Mouse (Mus musculus) right cerebral cortex, postnatal 14 days (tissue): Measurements from ENCODE around the gene Crybg2.

Experiments used
- DNase-seq: peaks from one replicate; pipeline ENCODE4 v3.0.0; 2022

The Crybg2 gene

GRCm38 (mm10) chr4:134060135-134060865 lies at the start of gene Crybg2:
Gene Crybg2, plus strand, starts transcription at chr4:134060815.
- DNase-seq, result no peak

GRCm38 (mm10) chr4:134011450-134012414 lies 48.9 kb upstream of the Crybg2 start:
- DNase-seq, result no peak

- DNase-seq, result no peak
Measured at GRCm38 (mm10) chr4:134012858-134013528, 47.6 kb upstream of the Crybg2 start.

- DNase-seq, result no peak
Measured at GRCm38 (mm10) chr4:134016208-134016607, 44.4 kb upstream of the Crybg2 start.

GRCm38 (mm10) chr4:134016767-134017166 lies 43.8 kb upstream of the Crybg2 start:
- no peak for DNase-seq

- DNase-seq, result no peak
Measured at GRCm38 (mm10) chr4:134017201-134017865, 43.3 kb upstream of the Crybg2 start.

GRCm38 (mm10) chr4:134018038-134018778 lies 42.4 kb upstream of the Crybg2 start:
- no peak for DNase-seq

GRCm38 (mm10) chr4:134018779-134019145 lies 41.9 kb upstream of the Crybg2 start, which contains the start of gene Lin28a:
Gene Lin28a, minus strand, starts transcription at chr4:134018841.
- DNase-seq, result no peak

- DNase-seq, result no peak
Measured at GRCm38 (mm10) chr4:134019210-134019609, 41.4 kb upstream of the Crybg2 start.

GRCm38 (mm10) chr4:134019641-134020351 lies 40.8 kb upstream of the Crybg2 start:
- DNase-seq, result no peak

GRCm38 (mm10) chr4:134020621-134021020 lies 40.0 kb upstream of the Crybg2 start:
- DNase-seq, result no peak

GRCm38 (mm10) chr4:134025802-134026201 lies 34.8 kb upstream of the Crybg2 start:
- no peak for DNase-seq

GRCm38 (mm10) chr4:134035953-134036352 lies 24.7 kb upstream of the Crybg2 start:
- peak; percentile 86 for DNase-seq

- DNase-seq, result peak; percentile 24
Measured at GRCm38 (mm10) chr4:134041317-134042123, 19.1 kb upstream of the Crybg2 start.

- no peak for DNase-seq
Measured at GRCm38 (mm10) chr4:134043041-134043440, 17.6 kb upstream of the Crybg2 start.

GRCm38 (mm10) chr4:134047648-134048047 lies 13.0 kb upstream of the Crybg2 start:
- no peak for DNase-seq

GRCm38 (mm10) chr4:134051912-134052311 lies 8.7 kb upstream of the Crybg2 start:
- DNase-seq, result no peak

GRCm38 (mm10) chr4:134052560-134052959 lies 8.1 kb upstream of the Crybg2 start:
- peak; percentile 42 for DNase-seq

- DNase-seq, result no peak
Measured at GRCm38 (mm10) chr4:134053538-134053937, 7.1 kb upstream of the Crybg2 start, which contains the start of gene Zfp683. Gene Zfp683, plus strand, starts transcription at chr4:134053838.

- DNase-seq, result no peak
Measured at GRCm38 (mm10) chr4:134058166-134058715, 2.4 kb upstream of the Crybg2 start.
